Mouse (Mus musculus) limb, embryonic 12.5 days (tissue): Measurements from ENCODE around the gene Tnxb. TPM values are rescaled to one million over a fixed set of nuclear protein-coding genes. Genes with fewer than 3 reads are reported as not detected.
"Not testable (repeated sequence)": the region's sequence is repeated elsewhere in the genome, so short reads cannot be mapped to it uniquely, and the experiment has no call there.

Source experiments
- ATAC-seq: fragments of 200-750 bp; cut with Nextera tagmentation; 2 replicates; pipeline ENCODE4 v1.8.0; 2017; ENCODE audit warnings: low read depth, moderate TSS enrichment; ENCODE audit not compliant: insufficient number of reproducible peaks, insufficient read depth, low FRiP score, low TSS enrichment
- H3K27ac ChIP-seq: fragments of 300-500 bp; sonication (generic); 2 replicates; pipeline ENCODE4 v1.5.1; 2016; ENCODE audit warnings: mild to moderate bottlenecking, moderate library complexity
- H3K27me3 ChIP-seq: fragments of 300-500 bp; sonication (generic); 2 replicates; pipeline ENCODE4 v1.6.1; 2016; ENCODE audit warnings: mild to moderate bottlenecking, moderate library complexity
- H3K36me3 ChIP-seq: fragments of 300-500 bp; sonication (generic); 2 replicates; pipeline ENCODE4 v1.6.1; 2016; ENCODE audit warnings: mild to moderate bottlenecking, moderate library complexity
- H3K4me1 ChIP-seq: fragments of 300-500 bp; sonication (generic); replicated peaks from 2 replicates; pipeline ENCODE4 v1.6.1; 2016
- H3K4me2 ChIP-seq: fragments of 300-500 bp; sonication (generic); 2 replicates; pipeline ENCODE4 v1.6.1; 2016; ENCODE audit warnings: mild to moderate bottlenecking, moderate library complexity
- H3K4me3 ChIP-seq: fragments of 300-500 bp; sonication (generic); replicated peaks from 2 replicates; pipeline ENCODE4 v1.5.1; 2016; ENCODE audit warnings: mild to moderate bottlenecking
- H3K9ac ChIP-seq: fragments of 300-500 bp; sonication (generic); replicated peaks from 2 replicates; pipeline ENCODE4 v1.6.1; 2016; ENCODE audit warnings: mild to moderate bottlenecking, moderate library complexity
- H3K9me3 ChIP-seq: fragments of 300-500 bp; sonication (generic); 2 replicates; pipeline ENCODE4 v1.6.1; 2016; ENCODE audit warnings: mild to moderate bottlenecking, moderate library complexity
- WGBS: fragments of 180-500 bp; shearing (Covaris S2); methylation state at CpG from one replicate; pipeline ENCODE4 v1.1.7; 2016; 5-methylcytosine and 5-hydroxymethylcytosine counted together
- polyA plus RNA-seq: library from polyadenylated mRNA; unstranded; fragments of >200 nt; fragmentation: Nextera tagmentation; extraction: Ambion mirVana; gene quantifications from 2 replicates; pipeline ENCODE4 v1.2.1, GENCODE M21; 2016

The Tnxb gene
- polyA plus RNA-seq, 1 experiment from 2014 or later: not detected

DNA sequence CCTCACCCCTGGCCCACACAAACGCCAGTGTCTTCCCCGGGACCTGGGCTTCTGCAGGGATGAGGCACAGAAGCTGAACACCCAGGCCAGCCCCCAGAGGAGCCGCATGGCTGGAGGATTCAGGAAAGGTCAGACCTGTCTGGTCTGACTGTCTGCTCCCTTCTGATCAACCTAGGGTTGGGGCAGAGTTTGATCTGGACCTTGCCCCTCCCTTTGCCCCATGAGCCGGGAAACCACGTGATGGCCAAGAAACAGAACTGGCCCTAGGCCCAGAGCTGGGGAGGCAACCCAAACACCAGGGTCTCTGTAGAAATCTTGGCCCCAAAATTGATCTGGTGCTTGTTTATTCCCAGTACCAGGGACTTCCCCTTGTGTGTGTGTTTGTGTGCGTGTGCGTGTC, 73.4 kb downstream of the Tnxb start, which contains the start of gene C4b:
Gene C4b, minus strand, starts transcription at position 164 of the 400 bp plus-strand sequence.
- H3K9ac ChIP-seq: no peak within 1 kb of the TSS
- H3K4me2 ChIP-seq: no peak within 1 kb of the TSS
- no peaks in the 10 kb centered on the region for H3K36me3 ChIP-seq
- H3K27me3 ChIP-seq: peaks cover under 1% of the 10 kb centered on the region; the same call in 1 of the 2 replicates
- no peak for ATAC-seq
- H3K27ac ChIP-seq: no peak within 1 kb of the TSS
- no peak within 1 kb of the TSS for H3K4me3 ChIP-seq
- WGBS: 83% methylated on average over 7 of the region's 7 CpGs
- peaks cover 6% of the 10 kb centered on the region for H3K9me3 ChIP-seq
- no peaks in the 10 kb centered on the region for H3K4me1 ChIP-seq

DNA sequence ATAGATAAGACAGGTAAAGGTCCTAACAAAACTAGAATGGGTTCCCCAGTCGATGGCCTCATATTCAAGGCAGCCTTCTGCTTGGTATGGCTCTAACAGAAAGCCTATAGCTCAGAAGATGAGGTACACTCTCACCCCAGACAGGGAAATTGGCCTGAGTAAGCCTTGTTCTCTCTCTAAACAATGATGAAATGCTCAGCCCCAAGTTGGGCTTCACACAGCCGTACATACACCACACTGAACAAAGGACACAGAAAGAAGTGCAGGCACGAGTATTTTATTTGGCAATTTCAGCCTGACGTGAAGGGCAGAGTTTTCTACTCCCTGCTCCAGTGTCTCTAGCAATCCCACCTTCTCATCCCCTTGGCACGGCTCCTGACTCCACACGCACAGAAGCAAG, 73.9 kb downstream of the Tnxb start:
- 86% methylated on average over 6 of the region's 6 CpGs for WGBS
- H3K9ac ChIP-seq: no peak overlapping the region
- H3K4me2 ChIP-seq: no peak overlapping the region

DNA sequence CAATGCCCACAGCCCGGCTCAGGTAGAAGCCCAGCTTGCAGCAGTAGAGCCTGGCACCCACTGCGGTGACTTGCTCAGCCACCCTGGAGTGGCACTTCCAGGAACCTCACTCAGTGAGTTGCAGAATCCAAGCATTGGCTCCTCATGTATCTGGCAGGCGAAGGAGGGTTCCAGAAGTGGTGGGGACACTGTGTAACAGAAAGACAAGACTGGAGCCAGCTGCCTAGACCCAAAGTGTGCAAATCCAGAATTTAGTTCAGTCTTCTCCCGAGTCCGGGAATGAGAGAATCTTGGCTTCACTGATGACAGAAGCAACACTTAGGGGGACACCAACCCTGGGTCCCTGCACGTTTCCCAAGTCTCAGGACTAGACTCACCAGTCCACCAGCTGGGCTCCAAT, 74.3 kb downstream of the Tnxb start:
- H3K27ac ChIP-seq, H3K27me3 ChIP-seq, H3K4me3 ChIP-seq, ATAC-seq, H3K4me1 ChIP-seq, H3K9ac ChIP-seq, H3K4me2 ChIP-seq, H3K36me3 ChIP-seq: not testable (repeated sequence)
- H3K9me3 ChIP-seq: peaks cover 14% of the 10 kb centered on the region
- 92% methylated on average over 6 of the region's 6 CpGs for WGBS

More for the DNA sequence above, 73.9 kb downstream of the Tnxb start:
- no peak for ATAC-seq
- Histone ChIP-seq H3K27ac (no peak overlapping the region), H3K4me3 (no peak overlapping the region), H3K36me3 (no peaks in the 10 kb centered on the region), H3K4me1 (no peaks in the 10 kb centered on the region), H3K9me3 (peaks cover 11% of the 10 kb centered on the region), H3K27me3 (no peaks in the 10 kb centered on the region; the same call in 1 of the 2 replicates)

DNA sequence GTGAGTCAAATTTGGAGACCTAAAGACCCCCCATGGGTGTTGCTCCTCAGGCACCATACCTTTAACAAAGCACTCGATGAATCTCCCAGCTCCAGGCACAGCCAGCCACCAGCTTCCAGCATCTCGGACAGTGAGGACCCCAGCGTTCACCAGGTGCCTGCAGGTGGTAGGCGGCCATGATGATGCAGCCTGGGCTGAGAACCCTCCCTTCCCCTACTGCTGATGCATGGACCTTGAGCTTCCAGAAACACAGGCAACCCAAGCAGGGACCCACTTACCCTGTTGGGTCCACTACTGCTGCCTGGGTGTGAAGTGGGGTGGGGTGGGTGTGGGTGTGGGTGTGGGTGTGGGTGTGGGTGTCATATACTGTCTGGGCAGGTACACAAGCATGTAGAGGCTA, 74.8 kb downstream of the Tnxb start:
- H3K27me3 ChIP-seq, H3K4me3 ChIP-seq, H3K27ac ChIP-seq, H3K4me2 ChIP-seq, ATAC-seq, H3K36me3 ChIP-seq, H3K9ac ChIP-seq, H3K4me1 ChIP-seq: not testable (repeated sequence)
- 84% methylated on average over 4 of the region's 4 CpGs for WGBS
- H3K9me3 ChIP-seq: peaks cover 15% of the 10 kb centered on the region

DNA sequence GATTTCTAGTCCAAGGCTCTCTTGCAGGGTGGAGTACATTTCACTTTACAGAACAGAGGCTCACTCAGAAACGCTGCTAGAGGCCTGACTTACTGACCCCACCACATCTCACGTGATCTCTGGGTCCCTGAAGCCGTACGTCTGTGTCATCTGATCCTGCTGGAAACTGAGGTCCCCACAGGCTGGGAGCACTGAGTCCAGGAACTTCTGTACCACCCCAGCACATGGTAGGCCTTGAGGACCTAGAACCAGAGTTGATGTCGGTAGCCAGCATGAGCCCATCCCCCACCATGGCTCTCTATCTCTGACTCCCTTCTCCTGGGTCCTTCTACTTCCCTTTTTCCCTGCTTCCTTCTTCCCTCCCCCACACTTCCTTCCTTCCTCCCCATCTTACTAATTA, 76.2 kb downstream of the Tnxb start:
- no peaks in the 10 kb centered on the region for H3K36me3 ChIP-seq
- 72% methylated on average over 5 of the region's 5 CpGs for WGBS

DNA sequence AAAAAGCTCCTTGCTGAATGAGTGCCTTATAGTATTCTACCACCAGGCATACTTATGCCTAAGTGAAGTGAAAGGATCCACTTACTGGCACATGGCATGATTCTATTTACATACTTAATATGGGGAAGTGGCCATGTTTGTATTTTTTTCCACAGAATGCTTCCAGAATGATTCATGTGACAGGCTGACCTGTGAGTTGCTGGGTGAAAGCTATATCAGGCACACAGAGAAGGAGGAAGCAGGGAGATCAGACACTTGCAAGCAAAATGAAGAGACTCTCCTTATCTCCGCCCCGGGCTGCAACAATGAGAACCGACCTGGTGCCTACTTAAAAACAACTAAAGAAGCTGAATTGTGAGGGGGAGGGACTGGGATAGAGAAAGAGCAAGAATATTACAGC, 91.1 kb downstream of the Tnxb start:
- Histone ChIP-seq H3K9me3 (no peaks in the 10 kb centered on the region), H3K9ac (no peak overlapping the region), H3K27me3 (no peaks in the 10 kb centered on the region), H3K27ac (no peak overlapping the region), H3K4me3 (no peak overlapping the region), H3K36me3 (no peaks in the 10 kb centered on the region), H3K4me2 (no peak overlapping the region), H3K4me1 (no peaks in the 10 kb centered on the region)
- WGBS: 85% methylated on average over 3 of the region's 3 CpGs
- no peak for ATAC-seq

More for the DNA sequence above, 76.2 kb downstream of the Tnxb start:
- Histone ChIP-seq H3K27ac (no peak overlapping the region), H3K9ac (no peak overlapping the region), H3K4me2 (no peak overlapping the region), H3K9me3 (peaks cover 15% of the 10 kb centered on the region), H3K4me3 (no peak overlapping the region), H3K4me1 (no peaks in the 10 kb centered on the region), H3K27me3 (no peaks in the 10 kb centered on the region)
- no peak for ATAC-seq

Other genes starting within 250 kb of the Tnxb start
- gene Btnl4, start 193.2 kb upstream of the Tnxb start, polyA plus RNA-seq: not detected in 2 replicates
- not detected in 2 replicates for gene Btnl6, start 153.2 kb upstream of the Tnxb start, polyA plus RNA-seq
- gene Notch4, start 106.3 kb upstream of the Tnxb start, polyA plus RNA-seq: 4.9 and 6.3 TPM in 2 replicates
- gene Gpsm3, start 80.7 kb upstream of the Tnxb start, polyA plus RNA-seq: 2.6 and 3.8 TPM in 2 replicates
- gene Pbx2, start 79.3 kb upstream of the Tnxb start, polyA plus RNA-seq: 24.6 and 26.6 TPM in 2 replicates
- gene Ager, start 72.7 kb upstream of the Tnxb start, polyA plus RNA-seq: 2.8 and 3.5 TPM in 2 replicates
- 143 and 145 TPM in 2 replicates for gene Rnf5, start 66.8 kb upstream of the Tnxb start, polyA plus RNA-seq
- 50.5 and 53.4 TPM in 2 replicates for gene Agpat1, start 66.3 kb upstream of the Tnxb start, polyA plus RNA-seq
- gene Egfl8, start 54.6 kb upstream of the Tnxb start, polyA plus RNA-seq: 3.0 and 3.4 TPM in 2 replicates
- gene Ppt2, start 42.0 kb upstream of the Tnxb start, polyA plus RNA-seq: 15.9 and 17.6 TPM in 2 replicates
- gene Prrt1, start 41.0 kb upstream of the Tnxb start, polyA plus RNA-seq: 0.20 and 0.28 TPM in 2 replicates
- 14.0 and 19.5 TPM in 2 replicates for gene Fkbpl, start 25.8 kb upstream of the Tnxb start, polyA plus RNA-seq
- gene Atf6b, start 23.4 kb upstream of the Tnxb start, polyA plus RNA-seq: 94.8 and 103 TPM in 2 replicates
- not detected in 2 replicates for gene C4b, start 73.3 kb downstream of the Tnxb start, polyA plus RNA-seq
- not detected in 2 replicates for gene Cyp21a1, start 134.0 kb downstream of the Tnxb start, polyA plus RNA-seq
- gene Stk19, start 166.4 kb downstream of the Tnxb start, polyA plus RNA-seq: 24.9 and 26.2 TPM in 2 replicates
- gene Dxo, start 166.5 kb downstream of the Tnxb start, polyA plus RNA-seq: 70.8 and 81.7 TPM in 2 replicates
- gene Skiv2l, start 179.7 kb downstream of the Tnxb start, polyA plus RNA-seq: 58.3 and 65.7 TPM in 2 replicates
- 125 and 134 TPM in 2 replicates for gene Nelfe, start 179.9 kb downstream of the Tnxb start, polyA plus RNA-seq
- gene Cfb, start 192.0 kb downstream of the Tnxb start, polyA plus RNA-seq: 1.4 and 3.0 TPM in 2 replicates
- gene Zbtb12, start 208.9 kb downstream of the Tnxb start, polyA plus RNA-seq: 9.3 and 10.8 TPM in 2 replicates
- 0.18 TPM in 1 of 2 replicates, not detected in the other for gene Gm20547, start 211.5 kb downstream of the Tnxb start, polyA plus RNA-seq
- 0.84 and 1.1 TPM in 2 replicates for gene C2, start 227.7 kb downstream of the Tnxb start, polyA plus RNA-seq
- gene Ehmt2, start 227.9 kb downstream of the Tnxb start, polyA plus RNA-seq: 114 TPM in 2 replicates
- gene Slc44a4, start 243.9 kb downstream of the Tnxb start, polyA plus RNA-seq: not detected in 2 replicates